Mouse (Mus musculus) erythroid progenitor cell, adult 5-6 weeks (primary cell): ENCODE results near the gene Rpl18a. TPM values are rescaled to one million over a fixed set of nuclear protein-coding genes. Genes with fewer than 3 reads are reported as not detected.

Source experiments
- ATAC-seq: replicated peaks from 2 replicates; pipeline ENCODE4 v1.8.0; 2016; ENCODE audit warnings: moderate number of reproducible peaks, mild to moderate bottlenecking, moderate TSS enrichment, inconsistent platforms; ENCODE audit not compliant: poor library complexity, low FRiP score, severe bottlenecking
- total RNA-seq, 2 experiments: library from RNA; stranded (forward) in 1 of 2; stranded (reverse) in 1 of 2; fragments of 150-400 nt in 1 of 2; fragments of 186-747, 209-891 nt in 1 of 2; gene quantifications; 2 replicates each; pipeline versions ENCODE4 v1.2.3 to v1.2.4; 2015 to 2017; ENCODE audit warnings: low replicate concordance in 2 of 2

The Rpl18a gene
- total RNA-seq, 2 experiments from 2014 or later = 689 to 2,088 TPM

DNA sequence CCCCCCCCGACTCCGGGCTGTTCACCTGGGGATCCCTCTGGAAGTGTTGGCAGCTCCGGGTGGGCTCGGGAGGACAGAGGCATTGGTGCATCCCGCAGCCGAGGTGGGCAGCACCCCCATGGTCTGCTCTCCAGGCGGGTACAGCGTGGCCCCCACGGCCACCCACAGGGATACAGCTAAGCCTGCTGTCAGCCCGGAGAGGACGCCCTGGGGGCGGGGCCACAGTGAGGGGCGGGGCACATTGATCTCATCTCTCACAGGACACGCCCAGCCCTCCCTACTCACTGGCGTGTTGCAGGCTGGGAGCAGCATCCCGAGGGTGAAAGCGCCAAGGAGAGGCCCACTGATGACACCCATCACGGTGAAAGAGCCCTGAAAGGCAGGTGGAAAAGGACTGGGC lies 9.5 kb downstream of the Rpl18a start:
- ATAC-seq = peak; percentile 64

DNA sequence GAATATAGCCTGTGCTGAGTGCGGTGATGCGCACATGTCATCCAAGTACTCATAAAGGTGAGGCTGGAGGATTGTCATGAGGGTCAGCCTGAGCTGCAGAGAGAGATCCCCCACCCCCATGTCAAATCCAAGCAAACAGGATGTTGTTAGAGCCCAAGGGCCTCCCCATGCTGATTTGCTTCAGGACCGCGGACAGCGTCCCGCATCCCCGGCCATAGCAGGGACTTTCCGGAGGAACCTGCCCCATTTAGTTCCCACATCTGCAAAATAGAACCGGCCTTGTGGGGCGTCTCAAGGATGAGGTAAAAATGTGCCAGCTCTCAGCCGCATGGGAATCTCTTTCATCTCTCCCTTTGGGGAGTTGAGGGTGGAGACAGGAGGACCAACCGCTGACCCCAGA lies 11.6 kb downstream of the Rpl18a start:
- no peak for ATAC-seq

DNA sequence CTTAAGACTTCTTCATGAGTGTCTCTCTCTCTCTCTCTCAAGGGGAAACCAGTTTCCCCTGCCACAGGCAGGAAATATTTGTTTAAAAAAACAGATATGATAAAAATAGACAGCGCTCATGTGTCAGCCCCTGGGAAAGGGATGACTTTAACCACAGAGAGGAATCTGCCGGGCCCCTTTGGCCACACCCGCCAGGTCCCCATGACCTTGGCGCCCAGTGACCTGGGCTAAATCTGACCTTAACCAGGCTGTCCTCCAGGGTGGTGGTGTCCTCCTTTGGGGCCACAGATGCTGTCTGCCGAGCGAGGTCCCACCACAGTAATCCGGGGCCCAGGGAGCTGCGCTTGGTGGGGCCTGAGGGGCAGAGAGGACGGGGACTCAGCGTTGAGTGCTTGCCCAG lies 12.5 kb downstream of the Rpl18a start:
- ATAC-seq = no peak

DNA sequence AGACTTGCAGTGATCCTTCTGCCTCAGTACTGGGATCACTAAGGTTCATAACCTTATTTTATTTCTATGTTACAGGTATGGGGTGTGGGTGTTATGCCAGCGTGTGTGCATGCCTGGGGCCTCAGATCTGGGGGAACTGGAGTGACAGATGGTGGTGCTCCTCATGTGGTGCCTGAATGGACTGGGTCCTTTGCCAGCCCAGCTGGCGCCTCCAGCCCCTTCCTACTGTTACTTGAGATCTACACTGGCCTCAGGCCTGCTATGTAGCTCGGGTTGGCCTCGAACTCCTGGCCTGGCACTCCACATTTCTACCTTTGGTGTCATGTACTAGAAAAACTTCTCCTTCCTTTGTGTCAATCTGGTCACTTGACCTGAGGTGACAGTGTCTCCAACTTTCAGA lies 13.0 kb downstream of the Rpl18a start:
- ATAC-seq = no peak

DNA sequence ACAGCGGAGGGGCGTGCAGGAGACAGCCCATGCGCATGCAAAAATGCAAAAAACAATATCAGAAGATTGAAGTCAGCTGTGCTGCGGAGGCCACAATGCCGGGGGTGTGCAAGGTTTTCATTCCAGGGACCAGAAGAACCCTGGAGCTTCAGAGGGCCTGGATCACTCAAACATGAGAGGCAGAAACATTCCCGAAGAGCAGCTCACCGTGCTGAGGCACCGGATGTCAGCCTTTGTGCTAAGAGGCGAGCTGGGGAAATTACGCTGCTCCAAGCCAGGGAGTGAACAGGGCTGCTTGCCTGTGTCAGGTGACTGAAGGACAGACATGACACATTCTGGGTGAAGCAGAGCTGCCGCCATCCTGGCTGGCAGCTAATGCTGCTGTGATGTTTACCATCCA lies 16.7 kb downstream of the Rpl18a start:
- no peak for ATAC-seq

DNA sequence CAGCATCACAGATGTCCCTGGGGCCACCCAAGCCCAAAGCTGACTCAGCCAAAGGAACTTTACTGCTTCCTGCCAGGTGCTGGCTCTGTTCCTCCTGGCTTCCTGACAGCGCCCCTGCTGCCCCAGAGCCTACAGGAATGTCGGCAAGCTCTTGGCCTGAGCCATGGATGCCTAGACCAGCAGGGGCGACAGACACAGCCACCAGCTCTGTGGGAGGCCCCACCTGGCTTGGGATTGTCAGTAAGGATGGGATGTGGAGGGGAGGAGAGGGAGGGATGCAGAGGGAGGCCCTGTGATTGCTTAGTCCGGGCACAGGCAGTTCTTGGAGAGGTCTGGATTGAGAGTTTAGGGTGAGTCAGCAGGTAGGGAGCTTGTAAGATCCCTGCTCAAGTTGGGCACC lies 17.1 kb downstream of the Rpl18a start:
- ATAC-seq = no peak

DNA sequence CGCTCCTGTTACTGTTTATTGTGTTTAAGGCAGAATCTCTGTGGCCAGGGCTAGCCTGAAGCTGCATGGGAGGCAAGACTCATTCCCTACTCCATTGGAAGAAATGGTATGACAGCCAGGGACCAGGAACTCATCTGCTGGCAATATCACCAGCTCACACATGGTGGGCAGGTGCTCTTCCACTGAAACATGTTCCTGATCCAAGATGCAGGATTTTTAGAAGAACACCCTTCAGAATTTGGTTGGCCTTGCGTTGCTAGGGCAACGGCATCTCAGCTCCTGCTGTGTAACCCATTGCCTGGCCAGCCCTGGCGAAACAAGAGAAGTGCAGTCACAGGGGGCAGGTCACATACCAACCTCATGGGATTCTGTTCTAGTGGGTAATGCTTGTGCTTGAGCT lies 17.7 kb downstream of the Rpl18a start:
- ATAC-seq = no peak

DNA sequence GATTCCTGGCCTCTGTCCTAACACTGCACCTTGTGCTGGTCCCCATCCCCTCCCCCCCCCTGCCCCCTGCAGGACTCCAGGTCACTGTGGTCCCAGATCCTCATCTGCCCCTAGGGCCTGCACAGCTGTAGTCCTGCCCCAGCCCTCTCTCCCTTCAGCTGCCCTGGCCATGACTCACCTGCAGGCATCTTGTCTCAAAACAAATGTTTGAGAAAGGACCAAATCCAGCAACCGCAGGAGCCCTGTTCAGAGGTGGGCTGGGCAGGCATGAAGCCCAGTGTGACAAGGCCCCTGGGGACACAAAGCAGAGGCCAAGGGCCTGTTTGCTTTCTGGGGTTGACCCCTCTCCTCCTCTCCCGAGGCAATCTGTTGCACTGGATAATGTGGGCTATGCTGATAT lies 19.0 kb downstream of the Rpl18a start:
- ATAC-seq = no peak

DNA sequence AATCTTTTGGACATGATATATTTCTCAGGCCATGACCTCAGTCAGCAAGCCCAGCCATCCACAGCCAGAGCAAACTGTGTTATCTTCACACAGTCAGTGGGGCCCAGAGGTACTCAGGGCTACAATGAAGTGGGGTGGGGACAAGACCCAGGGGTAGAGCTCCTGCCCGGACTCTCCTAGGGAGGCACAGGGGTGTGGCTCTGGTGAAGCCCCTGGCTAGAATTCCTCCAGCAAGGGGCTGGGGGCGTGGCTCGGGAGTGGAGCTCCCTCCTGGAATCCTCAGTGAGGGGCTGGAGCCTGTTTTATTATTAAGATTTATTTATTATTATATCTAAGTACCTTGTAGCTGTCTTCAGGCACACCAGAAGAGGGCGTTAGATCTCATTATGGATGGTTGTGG lies 20.8 kb downstream of the Rpl18a start:
- no peak for ATAC-seq

DNA sequence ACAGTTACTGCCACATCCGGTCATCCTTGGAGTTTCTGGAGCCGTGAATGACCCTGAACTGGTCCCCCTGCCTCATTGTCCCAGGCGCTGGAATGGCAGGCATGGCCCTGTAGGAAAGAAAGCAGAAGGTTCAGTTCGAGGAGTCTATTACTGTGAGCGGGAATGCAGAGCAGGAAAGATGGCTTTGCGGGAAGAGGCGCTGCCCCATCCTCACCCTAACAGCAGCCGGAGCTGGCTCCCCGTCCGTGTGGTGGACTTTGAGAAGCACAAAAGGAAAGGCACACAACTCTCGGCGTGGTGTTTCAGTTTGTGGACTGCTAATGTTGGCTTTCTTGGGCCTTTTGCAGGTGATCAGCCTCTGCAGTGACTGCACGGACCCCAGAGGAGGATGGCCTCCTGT lies 22.8 kb downstream of the Rpl18a start:
- ATAC-seq = no peak

DNA sequence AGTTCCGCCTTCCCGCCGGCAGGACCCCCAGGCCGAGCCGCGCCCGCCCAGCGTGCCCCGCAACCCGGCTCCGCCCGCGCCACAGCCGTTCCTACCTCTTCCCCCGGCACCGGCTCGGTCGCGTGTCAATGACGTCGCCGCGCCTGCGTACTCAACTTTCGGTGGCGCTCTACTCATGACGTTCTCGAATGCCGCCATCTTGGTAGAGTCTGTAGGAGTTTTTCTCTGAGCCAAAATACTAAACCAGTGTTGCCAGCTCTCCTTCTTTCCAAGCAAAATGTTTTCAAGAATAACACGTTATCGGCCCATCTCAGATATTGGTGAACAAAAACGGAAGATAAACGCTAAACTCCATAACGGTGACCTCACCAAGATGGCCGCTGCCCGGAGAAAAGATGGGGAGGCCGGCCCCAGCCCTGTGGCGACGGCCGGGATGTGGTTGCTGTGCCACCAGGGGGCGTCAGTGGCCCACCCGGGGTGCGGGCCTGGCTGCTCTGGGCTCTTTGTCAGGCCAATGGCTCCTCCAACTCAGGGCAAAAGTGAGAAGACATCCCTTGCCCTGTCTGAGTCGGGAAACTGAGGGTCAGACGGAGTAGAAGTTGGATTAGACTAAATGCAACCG lies 23.7 kb downstream of the Rpl18a start, which contains the start of gene Ccdc124:
Ccdc124 (minus strand) TSS at position 572 of the 622 bp plus-strand sequence.
- peak; percentile 86 for ATAC-seq

DNA sequence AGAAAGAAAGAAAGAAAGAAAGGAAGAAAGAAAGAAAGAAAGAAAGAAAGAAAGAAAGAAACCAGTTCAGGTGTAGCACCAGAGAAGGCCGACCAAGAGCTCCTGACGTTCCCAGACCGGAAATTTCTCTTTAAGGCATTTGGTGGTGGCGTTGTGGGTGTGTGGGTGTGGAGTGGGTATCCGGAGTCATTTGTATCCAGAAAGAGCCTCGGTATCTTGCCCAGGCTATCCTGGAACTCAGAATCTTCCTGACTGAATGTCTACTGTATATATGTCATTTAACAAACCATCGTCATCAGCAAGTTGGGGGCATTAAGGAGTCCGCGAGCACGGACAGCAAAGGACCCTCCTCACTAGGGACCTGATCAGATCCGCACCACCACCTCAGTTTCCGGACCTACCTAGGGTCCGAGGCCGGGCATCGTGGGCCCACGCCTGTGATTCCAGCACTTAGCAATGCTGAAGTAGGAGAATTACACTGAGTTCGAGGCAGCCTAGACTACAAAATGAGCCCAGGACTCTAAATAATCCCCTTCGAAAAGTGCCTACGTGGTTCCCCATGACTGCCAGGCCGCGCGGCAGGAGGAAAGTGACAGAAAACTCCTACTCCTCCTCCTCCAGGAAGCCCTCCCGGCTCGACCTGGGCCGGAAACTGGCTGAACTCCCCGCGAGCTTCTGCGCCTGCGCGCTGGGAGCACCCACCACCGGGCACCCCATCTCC lies 24.4 kb downstream of the Rpl18a start:
- ATAC-seq = no peak

DNA sequence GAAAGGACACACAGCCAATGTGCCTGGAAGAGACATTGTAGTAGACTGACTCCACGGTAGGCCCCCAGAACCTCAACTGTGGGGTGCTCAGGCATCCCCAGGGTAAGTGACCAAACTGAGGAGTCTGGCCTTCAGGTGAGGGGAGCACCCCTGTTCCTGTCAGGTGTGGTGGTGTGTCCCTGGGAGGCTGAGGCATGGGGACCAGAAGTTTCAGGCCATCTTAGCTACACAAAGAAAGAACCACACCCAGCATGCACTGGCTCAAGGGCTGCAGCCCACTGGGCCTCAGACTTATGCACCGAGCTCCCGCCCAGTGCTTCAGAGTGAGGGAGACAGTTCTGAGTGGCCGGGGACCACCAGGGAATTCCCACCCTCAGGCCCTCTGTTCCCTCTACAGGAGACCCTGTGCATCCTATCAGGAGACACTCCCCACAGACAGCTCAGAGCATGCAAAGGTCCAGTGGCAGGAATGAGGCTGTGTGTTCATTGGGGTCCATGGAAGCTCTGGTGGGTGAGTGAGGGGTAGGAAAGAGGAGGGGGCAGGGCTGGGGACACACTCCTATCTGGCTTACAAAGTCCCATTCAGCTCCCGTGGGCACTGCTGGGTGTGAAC lies 25.9 kb downstream of the Rpl18a start:
- no peak for ATAC-seq

DNA sequence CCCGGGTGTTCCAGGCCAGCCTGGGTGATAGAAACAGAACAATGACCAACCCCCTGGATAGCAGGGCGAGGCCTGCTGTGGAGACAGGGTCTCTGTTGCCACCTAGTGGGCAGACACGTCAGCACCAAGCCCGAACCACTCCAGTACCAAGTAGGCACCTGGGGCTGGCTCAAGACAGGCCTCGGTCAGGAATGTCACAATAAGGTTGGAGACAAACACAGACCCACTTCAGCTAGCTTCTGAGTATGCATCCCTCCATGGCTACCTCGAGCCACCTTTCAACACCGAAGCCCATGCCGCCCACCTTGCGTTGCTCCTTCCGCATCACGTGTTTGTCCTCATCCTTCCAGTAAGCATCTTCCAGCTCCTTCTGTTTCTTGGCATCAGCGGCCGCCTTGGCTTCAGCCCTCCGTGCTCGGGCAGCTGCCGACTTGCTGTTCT lies 27.6 kb downstream of the Rpl18a start:
- peak; percentile 46 for ATAC-seq

DNA sequence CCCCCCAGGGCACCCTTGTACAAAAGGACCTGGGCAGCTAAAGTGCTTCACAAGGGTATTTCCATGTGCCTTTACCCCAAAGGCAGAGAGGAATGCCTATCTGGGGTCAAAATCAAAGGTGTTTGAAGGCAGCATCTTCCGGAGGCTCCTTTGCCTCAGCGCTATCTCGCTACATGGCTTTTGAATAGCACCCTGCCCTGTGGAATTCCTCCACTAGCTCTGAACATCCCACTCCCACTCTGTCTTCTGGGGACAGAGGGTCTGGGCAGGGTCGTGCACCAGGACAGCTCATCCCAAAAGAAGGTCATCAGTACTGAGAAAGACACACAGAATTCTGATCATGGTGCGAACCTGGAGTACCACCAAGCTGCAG lies 28.0 kb downstream of the Rpl18a start:
- no peak for ATAC-seq

DNA sequence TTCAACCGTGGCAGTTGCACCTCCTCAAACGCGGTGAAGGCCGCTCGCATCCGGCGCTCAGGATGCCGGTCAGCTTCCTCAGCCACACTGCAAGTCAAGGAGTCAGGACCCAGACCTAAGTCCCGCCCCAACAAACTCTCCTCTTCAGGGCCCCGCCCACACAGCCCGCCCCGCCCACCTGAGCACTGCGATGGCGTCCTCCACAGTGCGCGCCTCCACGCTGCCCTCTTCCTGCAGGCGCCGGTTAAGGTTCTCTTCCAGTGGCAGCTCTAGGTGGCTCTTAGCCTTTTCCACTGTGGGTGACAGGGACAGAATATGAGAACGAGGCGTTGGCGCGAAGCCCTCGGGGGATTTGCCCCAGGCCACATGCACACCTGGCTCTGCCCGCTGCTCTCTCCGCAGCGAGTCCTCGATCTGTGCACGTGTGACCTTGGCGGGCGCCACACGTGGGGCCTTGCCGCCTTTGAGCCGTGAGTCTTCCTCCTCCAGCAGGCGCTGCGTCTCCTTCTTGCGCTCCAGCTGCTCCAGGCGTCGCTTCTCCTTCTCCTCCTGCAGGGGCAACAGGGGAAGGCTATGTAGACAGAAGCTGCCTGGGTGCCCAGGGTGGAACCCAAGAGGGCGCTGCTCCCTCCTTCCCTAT lies 28.5 kb downstream of the Rpl18a start:
- ATAC-seq = peak; percentile 42

DNA sequence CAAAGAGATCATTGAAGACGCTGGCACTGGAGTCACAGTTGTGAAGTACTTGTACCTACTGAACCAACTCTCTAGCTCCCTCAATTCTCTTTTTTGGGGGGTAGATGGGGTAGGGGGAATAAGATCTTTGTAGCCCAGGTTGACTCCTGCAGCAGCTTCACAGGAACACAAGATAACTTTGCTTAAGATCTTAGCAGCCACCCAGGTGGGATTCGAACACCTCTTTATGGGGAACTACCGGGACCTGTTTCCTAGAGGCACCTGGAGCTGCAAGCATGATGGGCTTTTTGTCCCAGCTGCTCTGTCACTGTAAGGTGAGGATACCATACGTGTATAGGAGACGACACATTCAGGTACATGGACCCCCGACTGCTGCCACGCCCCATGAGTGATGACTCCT lies 30.6 kb downstream of the Rpl18a start:
- ATAC-seq = no peak

DNA sequence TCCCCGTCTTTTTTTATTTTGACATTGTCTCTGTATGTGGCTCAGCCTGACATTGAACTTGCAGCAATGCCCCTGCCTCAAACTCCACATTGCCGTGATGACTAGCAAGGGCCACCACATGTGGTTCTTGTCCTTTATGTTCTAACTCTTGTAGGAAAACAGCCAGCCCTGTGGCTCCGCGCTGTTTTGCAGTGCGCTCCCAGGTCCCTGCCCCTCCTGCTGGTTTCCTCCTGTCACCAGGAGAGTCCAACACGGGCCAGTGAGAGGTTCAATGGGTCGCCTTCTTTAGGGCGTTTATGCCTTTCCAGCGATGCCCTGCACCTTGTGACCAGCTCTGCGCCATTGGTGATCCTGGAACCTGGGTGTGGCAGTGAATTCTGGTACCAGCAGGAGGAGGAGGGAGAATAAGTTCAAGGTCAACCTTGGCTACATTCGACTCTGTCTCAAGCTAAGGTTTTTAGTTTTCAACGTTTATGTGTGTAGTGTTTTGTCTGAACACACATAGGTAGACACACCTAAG lies 31.2 kb downstream of the Rpl18a start:
- ATAC-seq = no peak

DNA sequence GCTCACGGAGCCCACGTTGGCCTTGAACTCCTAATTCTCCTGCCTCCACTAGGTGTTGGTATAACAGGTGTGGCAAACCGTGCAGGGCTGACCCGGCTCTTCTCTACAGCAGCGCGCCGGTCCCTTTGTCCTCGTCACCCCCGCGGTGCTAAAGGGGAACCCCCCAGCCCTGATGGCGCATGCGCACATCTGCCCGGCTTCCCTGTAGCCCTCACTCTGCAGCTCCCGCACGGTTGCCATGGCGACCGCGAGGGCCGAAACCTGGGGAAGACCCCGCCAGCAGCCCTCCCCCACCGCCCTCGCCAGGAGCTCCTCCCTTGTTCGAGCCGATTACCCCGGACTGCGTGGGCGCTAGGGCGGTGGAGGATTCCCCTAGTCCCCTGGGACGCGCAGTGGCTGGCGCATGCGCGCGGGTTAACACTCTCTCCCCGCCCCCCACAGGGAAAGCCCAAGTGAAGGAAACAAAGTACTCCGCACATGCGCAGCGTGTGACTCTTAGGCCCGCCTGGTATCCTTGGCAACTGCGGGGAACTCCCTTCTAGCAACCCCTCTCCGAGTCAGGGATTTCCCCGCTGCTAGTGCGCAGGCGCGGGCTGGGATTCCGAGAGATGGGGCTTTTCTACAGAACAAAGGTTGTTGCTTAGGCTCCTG lies 31.7 kb downstream of the Rpl18a start:
- ATAC-seq = peak; percentile 80

DNA sequence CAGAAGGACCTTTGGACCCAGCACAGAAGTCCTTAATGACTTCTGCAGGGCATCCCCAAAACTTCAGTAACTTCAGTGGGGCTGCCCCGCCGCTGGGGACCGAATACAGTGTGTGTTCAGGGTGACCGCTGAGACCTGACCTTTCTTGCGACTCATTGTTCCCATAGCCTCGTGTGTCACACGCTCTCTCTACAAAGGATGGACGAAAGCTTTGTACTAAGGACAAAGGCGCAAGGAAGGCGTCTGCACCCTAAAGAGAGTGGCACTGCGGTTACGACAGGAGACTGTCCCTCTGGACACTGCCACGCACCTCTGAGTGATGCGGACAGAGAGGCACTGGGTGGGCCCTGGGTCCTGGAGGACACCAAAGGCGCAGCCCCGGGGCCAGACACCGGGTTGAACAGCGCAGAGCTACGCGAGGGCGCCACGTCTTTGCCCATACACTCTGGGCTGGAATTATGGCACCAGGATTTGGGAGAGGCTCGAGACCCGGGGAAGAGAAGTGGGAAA lies 32.4 kb downstream of the Rpl18a start:
- no peak for ATAC-seq
